Mouse (Mus musculus) heart, postnatal 0 days (tissue): ENCODE measurements at regions not wholly inside any gene's neighbourhood (a gene's known extent, or its start where the extent isn't known, plus 50 kb on each side); places are given as distances from the start of the nearest gene placed in this dataset.

Experiments
- ATAC-seq: fragments of 200-750 bp; cut with Nextera tagmentation; 2 replicates; pipeline ENCODE4 v1.8.0; 2017; ENCODE audit warnings: low read depth, moderate number of reproducible peaks, moderate library complexity; ENCODE audit not compliant: insufficient read depth
- DNase-seq: peaks from one replicate; pipeline ENCODE4 v3.0.0-alpha.2; 2016; ENCODE audit warnings: low spot score
- H3K27ac ChIP-seq: fragments of 300-500 bp; sonication (generic); 2 replicates; pipeline ENCODE4 v1.5.1; 2014; ENCODE audit warnings: low read depth, mild to moderate bottlenecking
- H3K27me3 ChIP-seq: fragments of 300-500 bp; sonication (generic); 2 replicates; pipeline ENCODE4 v1.6.1; 2014; ENCODE audit warnings: low read length, mixed read lengths; ENCODE audit not compliant: control insufficient read depth, insufficient read depth
- H3K36me3 ChIP-seq: fragments of 300-500 bp; sonication (generic); replicated peaks from 2 replicates; pipeline ENCODE4 v1.6.1; 2014; ENCODE audit warnings: low read length, mixed read lengths; ENCODE audit not compliant: control insufficient read depth, insufficient read depth
- H3K4me1 ChIP-seq: fragments of 300-500 bp; sonication (generic); 2 replicates; pipeline ENCODE4 v1.6.1; 2014; ENCODE audit warnings: antibody characterized with exemption; ENCODE audit not compliant: control insufficient read depth, insufficient read depth
- H3K4me2 ChIP-seq: fragments of 300-500 bp; sonication (generic); 2 replicates; pipeline ENCODE4 v1.6.1; 2014; ENCODE audit warnings: low read depth, mild to moderate bottlenecking, low read length, moderate library complexity
- H3K4me3 ChIP-seq: fragments of 300-500 bp; sonication (generic); 2 replicates; pipeline ENCODE4 v1.5.1; 2014; ENCODE audit warnings: low read depth, low read length
- H3K9ac ChIP-seq: fragments of 300-500 bp; sonication (generic); replicated peaks from 2 replicates; pipeline ENCODE4 v1.6.1; 2014; ENCODE audit warnings: low read depth, low read length, mixed read lengths
- H3K9me3 ChIP-seq: fragments of 300-500 bp; sonication (generic); replicated peaks from 2 replicates; pipeline ENCODE4 v1.6.1; 2016; ENCODE audit warnings: low read length; ENCODE audit not compliant: control insufficient read depth
- CTCF ChIP-seq: IDR thresholded peaks from 2 replicates; pipeline ENCODE4 v1.5.1; 2016; ENCODE audit warnings: antibody characterized with exemption, control low read depth, low read depth
- EP300 ChIP-seq: IDR thresholded peaks from 2 replicates; pipeline ENCODE4 v1.6.1; 2016; ENCODE audit warnings: antibody characterized with exemption, low read depth
- WGBS: fragments of 180-500 bp; shearing (Covaris S2); extraction: QIAGEN DNeasy Blood & Tissue Kit; methylation state at CpG from one replicate; pipeline ENCODE4 v1.1.7; 2014; 5-methylcytosine and 5-hydroxymethylcytosine counted together

GRCm38 (mm10) chr13:99572381-99572780, 56.0 kb upstream of the Map1b start:
- DNase-seq = no peak
- H3K36me3 ChIP-seq = no peaks in the 10 kb centered on the region
- H3K4me3 ChIP-seq = no peak overlapping the region
- TF ChIP-seq CTCF (no peak), EP300 (no peak)
- no peak overlapping the region for H3K9ac ChIP-seq
- no peaks in the 10 kb centered on the region for H3K4me1 ChIP-seq
- no peaks in the 10 kb centered on the region for H3K27me3 ChIP-seq
- 86% methylated on average over 5 of the region's 5 CpGs for WGBS
- no peaks in the 10 kb centered on the region for H3K9me3 ChIP-seq
- ATAC-seq = no peak
- no peak overlapping the region for H3K4me2 ChIP-seq
- no peak overlapping the region for H3K27ac ChIP-seq
